Mouse (Mus musculus) C2C12 (cell line): ENCODE measurements around the gene Uhrf1. TPM values are rescaled to one million over a fixed set of nuclear protein-coding genes. Genes with fewer than 3 reads are reported as not detected.

Source experiments
- H3K27me3 ChIP-seq: one replicate; pipeline ENCODE4 v1.6.1; 2011; ENCODE audit not compliant: control insufficient read depth, insufficient read depth, insufficient read length
- H3K36me3 ChIP-seq: one replicate; pipeline ENCODE4 v1.6.1; 2011; ENCODE audit not compliant: control insufficient read depth, insufficient read depth
- H3K4me3 ChIP-seq: one replicate; pipeline ENCODE4 v1.5.1; 2011; ENCODE audit warnings: mild to moderate bottlenecking, control low read depth; ENCODE audit not compliant: poor library complexity, insufficient read depth, severe bottlenecking
- H3K79me2 ChIP-seq: one replicate; pipeline ENCODE4 v1.6.1; 2011; ENCODE audit not compliant: control insufficient read depth, insufficient read depth
- H3K79me3 ChIP-seq: one replicate; pipeline ENCODE4 v1.6.1; 2011; ENCODE audit warnings: low read depth, control low read depth
- H3ac ChIP-seq: one replicate; pipeline ENCODE3; 2011; ENCODE audit warnings: low read depth; ENCODE audit not compliant: control insufficient read depth, insufficient read length
- CEBPB ChIP-seq: IDR thresholded peaks from one replicate; pipeline ENCODE4 v1.6.1; 2011; ENCODE audit warnings: low read depth, mild to moderate bottlenecking, control low read depth, moderate library complexity
- CTCF ChIP-seq: IDR thresholded peaks from one replicate; pipeline ENCODE4 v1.5.1; 2011; ENCODE audit not compliant: control insufficient read depth, insufficient read depth, insufficient read length
- FOSL1 ChIP-seq: IDR thresholded peaks from one replicate; pipeline ENCODE4 v1.8.0; 2011; ENCODE audit warnings: mild to moderate bottlenecking, low read length; ENCODE audit not compliant: poor library complexity, insufficient read depth, severe bottlenecking
- MAX ChIP-seq: IDR thresholded peaks from one replicate; pipeline ENCODE4 v1.6.1; 2011; ENCODE audit warnings: mild to moderate bottlenecking, control low read depth
- MYOD1 ChIP-seq: IDR thresholded peaks from one replicate; pipeline ENCODE4 v1.6.1; 2011; ENCODE audit warnings: low read depth; ENCODE audit not compliant: control insufficient read depth, insufficient read length
- MYOG ChIP-seq: IDR thresholded peaks from one replicate; pipeline ENCODE4 v1.6.1; 2011; ENCODE audit not compliant: control insufficient read depth, insufficient read length; ENCODE audit errors: extremely low read depth
- USF1 ChIP-seq: IDR thresholded peaks from one replicate; pipeline ENCODE4 v1.6.1; 2011; ENCODE audit warnings: low read depth, mild to moderate bottlenecking, control low read depth, moderate library complexity
- polyA plus RNA-seq: library from polyadenylated mRNA; unstranded; fragments of >200 nt; fragmentation: generic; extraction: Trizol; gene quantifications from one replicate; pipeline ENCODE4 v1.2.1, GENCODE M21; 2012; ENCODE audit warnings: missing spikeins

Gene Uhrf1
- polyA plus RNA-seq, 1 experiment, result 93.0 TPM

DNA sequence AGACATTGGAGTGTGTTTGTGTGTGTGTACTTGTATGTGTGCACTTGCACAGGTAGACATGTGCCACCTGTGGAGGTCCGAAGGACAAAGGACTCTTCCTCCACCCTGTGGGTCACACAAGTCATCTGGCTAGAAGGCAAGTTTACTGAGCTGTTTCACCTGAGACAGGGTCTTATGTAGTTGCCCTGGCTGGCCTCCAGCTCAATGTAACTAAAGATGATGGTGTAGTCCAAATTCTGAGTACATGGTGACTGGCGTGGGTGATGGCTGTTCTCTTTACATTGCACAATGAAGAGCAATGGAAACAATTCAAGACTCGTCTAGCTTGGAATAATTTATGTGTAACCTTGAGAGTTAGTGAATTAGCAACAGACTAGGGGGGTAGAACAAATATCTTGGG, 21.3 kb downstream of the Uhrf1 start:
- Histone ChIP-seq H3K27me3 (no peaks in the 10 kb centered on the region), H3K79me2 (peaks cover 23% of the 10 kb centered on the region), H3K4me3 (no peak overlapping the region), H3ac (no peak overlapping the region), H3K36me3 (peaks cover 31% of the 10 kb centered on the region), H3K79me3 (peaks cover 4% of the 10 kb centered on the region)
- TF ChIP-seq MYOG (no peak), MYOD1 (no peak), FOSL1 (no peak), CTCF (no peak), USF1 (no peak), CEBPB (no peak), MAX (no peak)

DNA sequence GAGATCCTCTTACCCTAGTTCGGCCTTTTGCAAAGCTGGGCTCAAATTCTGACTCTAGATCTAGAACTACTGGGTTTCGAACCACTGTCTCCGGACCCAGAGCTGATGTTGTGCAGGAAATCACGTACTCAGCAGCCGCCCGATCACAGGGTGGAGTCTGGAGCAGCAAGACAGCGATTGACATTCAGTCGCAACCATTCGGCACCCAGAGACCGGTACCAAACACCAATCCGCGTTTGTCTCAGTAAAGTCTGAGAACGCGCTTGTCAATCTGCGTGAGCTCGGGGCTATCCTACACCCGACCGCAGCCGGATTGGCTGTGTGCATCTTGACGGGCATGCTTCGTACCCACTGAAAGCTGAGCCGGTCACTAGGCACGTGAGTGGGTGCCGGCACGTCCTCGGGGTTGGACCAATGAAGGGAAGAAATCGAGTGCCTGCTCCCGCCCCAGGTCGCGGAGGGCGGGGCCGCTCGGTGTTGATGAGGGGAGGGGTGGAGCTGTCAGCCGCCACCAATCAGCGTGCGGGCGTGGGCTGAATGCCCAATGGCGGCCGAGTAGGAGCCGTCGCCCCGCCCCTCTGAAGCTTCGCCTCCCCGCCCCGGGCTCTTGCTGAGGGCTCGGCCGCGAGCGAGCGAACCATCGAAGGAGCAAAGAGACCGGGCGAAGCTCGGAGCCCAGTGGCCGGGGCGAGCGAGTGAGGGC, 22.5 kb downstream of the Uhrf1 start, which contains the start of gene Kdm4b:
Kdm4b (plus strand) TSS at position 613 of the 703 bp plus-strand sequence.
- Histone ChIP-seq H3K79me2 (peaks cover 25% of the 10 kb centered on the region), H3K79me3 (peaks cover 4% of the 10 kb centered on the region), H3ac (peak within 1 kb of the TSS; percentile 82), H3K27me3 (no peaks in the 10 kb centered on the region), H3K4me3 (peak within 1 kb of the TSS; percentile 46), H3K36me3 (peaks cover 19% of the 10 kb centered on the region)
- TF ChIP-seq MAX (peak; percentile 83), USF1 (peak; percentile 91), MYOD1 (no peak)

DNA sequence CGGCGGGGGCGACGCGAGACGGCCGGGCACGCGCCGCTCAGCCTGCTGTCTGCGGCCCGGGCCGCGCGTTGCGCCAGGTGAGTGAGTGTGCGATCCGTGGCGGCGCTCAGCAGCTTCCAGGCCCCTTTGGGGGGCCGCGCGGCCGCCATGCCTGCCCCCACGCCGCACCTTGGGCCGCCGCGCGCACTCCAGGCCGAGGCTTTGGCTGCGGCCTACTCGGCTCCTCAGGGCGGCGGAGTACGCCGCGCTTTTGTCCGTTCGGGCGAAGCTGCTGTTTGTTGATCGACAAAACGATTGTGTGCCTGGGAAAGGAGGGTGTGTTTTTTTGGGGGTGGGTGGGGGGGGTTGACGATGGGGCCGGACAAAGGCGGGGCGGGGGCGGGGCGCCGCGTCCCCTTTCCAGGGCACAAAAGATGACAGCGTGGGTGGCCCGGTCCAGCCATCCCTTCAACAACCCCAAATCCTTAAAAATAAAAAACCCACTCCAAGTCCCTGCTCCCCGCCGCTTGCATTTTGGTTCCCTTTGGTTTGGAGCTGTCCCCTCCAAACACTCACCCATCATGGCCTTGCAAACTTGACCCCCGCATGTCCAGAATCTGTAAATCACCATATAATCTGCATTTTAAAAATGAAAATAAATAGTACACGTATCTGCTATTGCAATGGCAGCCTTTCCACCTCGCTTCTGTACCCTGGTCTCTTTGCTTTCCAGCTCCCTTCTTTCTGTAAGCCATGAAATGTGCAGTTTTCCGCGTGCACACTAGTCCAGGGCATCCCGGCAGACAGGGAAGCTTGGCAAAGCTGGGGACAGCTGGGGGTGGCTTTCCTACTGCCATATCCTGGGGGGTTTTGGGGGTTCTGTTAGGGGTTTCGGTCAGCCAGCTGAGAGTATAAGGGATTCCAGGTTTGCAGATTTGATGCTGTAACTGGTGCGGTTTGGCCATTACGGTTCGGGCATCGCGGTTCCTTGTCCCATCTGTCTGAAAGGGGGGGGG, 23.3 kb downstream of the Uhrf1 start:
- Histone ChIP-seq H3K36me3 (peaks cover 13% of the 10 kb centered on the region), H3ac (peak overlapping the region; percentile 82), H3K79me3 (peaks cover 4% of the 10 kb centered on the region), H3K4me3 (peak overlapping the region; percentile 46), H3K27me3 (no peaks in the 10 kb centered on the region), H3K79me2 (peaks cover 25% of the 10 kb centered on the region)
- TF ChIP-seq MYOD1, result no peak
- no peak for TF ChIP-seq FOSL1
- TF ChIP-seq CTCF, result no peak
- no peak for TF ChIP-seq USF1
- no peak for TF ChIP-seq CEBPB
- TF ChIP-seq MAX, result no peak
- TF ChIP-seq MYOG, result no peak

DNA sequence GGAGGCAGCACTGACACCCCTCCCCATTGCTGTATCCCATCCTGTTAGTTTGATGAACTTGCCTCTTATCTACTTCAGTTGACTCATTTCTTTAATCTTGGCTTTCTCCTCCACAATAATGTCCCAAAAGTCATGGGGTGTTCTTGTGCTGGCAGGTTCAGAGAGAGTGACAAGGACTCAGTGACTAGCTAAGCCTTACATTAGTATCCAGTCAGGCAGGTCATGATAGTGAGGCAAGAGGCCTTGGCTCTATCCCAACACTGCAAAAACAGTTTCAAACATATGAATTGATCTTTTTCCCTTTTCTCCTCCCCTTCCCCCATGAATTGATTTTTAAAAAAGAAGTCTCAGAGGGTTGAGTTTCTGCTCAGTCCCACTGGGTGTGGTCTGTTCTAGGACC, 26.1 kb downstream of the Uhrf1 start:
- no peaks in the 10 kb centered on the region for H3K36me3 ChIP-seq
- H3K79me2 ChIP-seq, result peaks cover 39% of the 10 kb centered on the region
- no peak overlapping the region for H3K4me3 ChIP-seq
- H3ac ChIP-seq, result no peak overlapping the region
- TF ChIP-seq MYOD1 (no peak), CTCF (no peak), MAX (no peak), USF1 (no peak), FOSL1 (no peak), MYOG (no peak), CEBPB (no peak)
- peaks cover 4% of the 10 kb centered on the region for H3K79me3 ChIP-seq
- no peaks in the 10 kb centered on the region for H3K27me3 ChIP-seq

DNA sequence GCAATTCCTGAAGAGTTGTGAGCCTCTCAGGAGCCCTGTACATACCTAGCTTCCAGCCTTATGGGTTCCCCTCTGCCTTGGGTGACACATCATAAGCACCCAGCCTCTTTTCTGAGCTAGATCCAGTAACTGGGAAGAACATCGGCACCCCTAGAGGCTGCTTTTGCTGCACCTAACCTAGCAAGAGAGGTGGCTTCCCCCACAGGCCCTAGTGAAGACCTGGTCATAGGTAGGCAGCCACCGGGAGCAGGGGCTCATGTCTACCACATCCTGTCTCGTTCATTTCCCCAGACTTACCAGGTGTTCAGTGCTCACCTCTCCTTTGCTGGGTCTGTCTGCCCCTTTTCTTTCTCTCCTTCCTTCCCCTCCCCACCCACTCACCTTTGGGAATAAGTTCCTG, 27.2 kb downstream of the Uhrf1 start:
- Histone ChIP-seq H3ac (no peak overlapping the region), H3K27me3 (no peaks in the 10 kb centered on the region), H3K36me3 (no peaks in the 10 kb centered on the region), H3K79me2 (peaks cover 39% of the 10 kb centered on the region), H3K79me3 (peaks cover 4% of the 10 kb centered on the region), H3K4me3 (no peak overlapping the region)
- TF ChIP-seq MYOD1 (no peak), MYOG (no peak), FOSL1 (no peak), USF1 (no peak), CEBPB (no peak), CTCF (no peak)
